Mouse (Mus musculus) forebrain, postnatal 0 days (tissue): ENCODE results near the gene Palmd. TPM values are rescaled to one million over a fixed set of nuclear protein-coding genes. Genes with fewer than 3 reads are reported as not detected.
A peak's percentile ranks its signal among the peaks of the same experiment; 100 is the strongest.

ENCODE experiments used
- ATAC-seq: fragments of 200-750 bp; cut with Nextera tagmentation; 2 replicates; pipeline ENCODE4 v1.8.0; 2017; ENCODE audit warnings: mild to moderate bottlenecking, moderate library complexity
- DNase-seq: peaks from one replicate; pipeline ENCODE4 v3.0.0-alpha.2; 2015
- H3K27ac ChIP-seq: fragments of 300-500 bp; sonication (generic); 2 replicates; pipeline ENCODE4 v1.5.1; 2014; ENCODE audit warnings: low read depth, mild to moderate bottlenecking, antibody characterized with exemption, low read length, moderate library complexity, mixed read lengths
- H3K27me3 ChIP-seq: fragments of 300-500 bp; sonication (generic); 2 replicates; pipeline ENCODE4 v1.6.1; 2014; ENCODE audit warnings: mild to moderate bottlenecking, low read length, mixed read lengths; ENCODE audit not compliant: insufficient read depth
- H3K36me3 ChIP-seq: fragments of 300-500 bp; sonication (generic); 2 replicates; pipeline ENCODE4 v1.6.1; 2014; ENCODE audit warnings: mild to moderate bottlenecking, moderate library complexity; ENCODE audit not compliant: insufficient read depth
- H3K4me1 ChIP-seq: fragments of 300-500 bp; sonication (generic); 2 replicates; pipeline ENCODE4 v1.6.1; 2014; ENCODE audit warnings: antibody characterized with exemption; ENCODE audit not compliant: insufficient read depth
- H3K4me2 ChIP-seq: fragments of 300-500 bp; sonication (generic); 2 replicates; pipeline ENCODE4 v1.6.1; 2014; ENCODE audit warnings: low read depth, mild to moderate bottlenecking, moderate library complexity
- H3K4me3 ChIP-seq: fragments of 300-500 bp; sonication (generic); 2 replicates; pipeline ENCODE4 v1.5.1; 2014; ENCODE audit warnings: low read depth, low read length, mixed read lengths
- H3K9ac ChIP-seq: fragments of 300-500 bp; sonication (generic); 2 replicates; pipeline ENCODE4 v1.6.1; 2014; ENCODE audit warnings: mild to moderate bottlenecking
- H3K9me3 ChIP-seq: fragments of 300-500 bp; sonication (generic); 2 replicates; pipeline ENCODE4 v1.6.1; 2016; ENCODE audit warnings: low read length
- CTCF ChIP-seq: sonication (generic); IDR thresholded peaks from 2 replicates; pipeline ENCODE4 v1.5.1; 2016; ENCODE audit warnings: antibody characterized with exemption, control low read depth, low read depth
- WGBS: fragments of 180-500 bp; shearing (Covaris S2); extraction: QIAGEN DNeasy Blood & Tissue Kit; methylation state at CpG from one replicate; pipeline ENCODE4 v1.1.7; 2014; 5-methylcytosine and 5-hydroxymethylcytosine counted together
- polyA plus RNA-seq: library from polyadenylated mRNA; unstranded; fragments of >200 nt; fragmentation: Nextera tagmentation; extraction: Ambion mirVana; gene quantifications from 2 replicates; pipeline ENCODE4 v1.2.1, GENCODE M21; 2015
- total RNA-seq: library from RNA; depleted of rRNA; stranded (reverse); fragments of >200 nt; gene quantifications from 2 replicates; pipeline ENCODE4 v1.2.3, GENCODE M21; 2014; rRNA removed

Gene Palmd
- total RNA-seq (6.3 and 6.9 TPM in 2 replicates), polyA plus RNA-seq (8.8 and 11.7 TPM in 2 replicates)

DNA sequence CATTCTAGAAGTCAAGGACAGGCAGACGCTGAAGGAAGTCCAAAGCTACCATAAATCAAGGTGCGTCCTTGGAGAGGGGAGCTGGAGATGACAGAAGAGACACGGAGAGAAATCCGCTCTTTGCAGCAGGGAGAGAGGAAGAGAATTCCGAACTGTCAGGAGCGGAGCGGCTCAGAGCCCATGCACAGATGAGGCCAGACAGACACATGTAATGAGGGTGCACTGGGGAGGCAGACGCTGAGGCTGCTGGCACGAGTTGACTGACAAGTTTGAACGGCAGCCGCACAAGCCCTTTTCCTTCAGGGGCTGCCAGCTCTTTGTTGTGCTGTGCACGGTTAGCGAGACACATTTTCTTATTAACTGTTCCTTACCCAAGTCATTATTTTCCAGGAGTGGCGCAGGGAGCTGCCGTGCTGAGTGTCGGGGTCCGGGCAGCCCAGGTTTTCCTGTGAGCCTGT, at the start of gene Palmd:
Gene Palmd (minus strand): TSS at position 448 of the 458 bp plus-strand sequence.
- 2% methylated on average over 17 of the region's 17 CpGs for WGBS
- Histone ChIP-seq H3K4me2 (peak within 1 kb of the TSS; percentile 59), H3K4me1 (no peaks in the 10 kb centered on the region; the same call in 1 of the 2 replicates), H3K4me3 (peak within 1 kb of the TSS; percentile 49), H3K27ac (peak within 1 kb of the TSS; percentile 83), H3K9ac (peak within 1 kb of the TSS; percentile 63), H3K27me3 (no peaks in the 10 kb centered on the region), H3K36me3 (no peaks in the 10 kb centered on the region), H3K9me3 (no peaks in the 10 kb centered on the region)
- ATAC-seq (peak; percentile 93), DNase-seq (peak; percentile 86)
- no peak for TF ChIP-seq CTCF

DNA sequence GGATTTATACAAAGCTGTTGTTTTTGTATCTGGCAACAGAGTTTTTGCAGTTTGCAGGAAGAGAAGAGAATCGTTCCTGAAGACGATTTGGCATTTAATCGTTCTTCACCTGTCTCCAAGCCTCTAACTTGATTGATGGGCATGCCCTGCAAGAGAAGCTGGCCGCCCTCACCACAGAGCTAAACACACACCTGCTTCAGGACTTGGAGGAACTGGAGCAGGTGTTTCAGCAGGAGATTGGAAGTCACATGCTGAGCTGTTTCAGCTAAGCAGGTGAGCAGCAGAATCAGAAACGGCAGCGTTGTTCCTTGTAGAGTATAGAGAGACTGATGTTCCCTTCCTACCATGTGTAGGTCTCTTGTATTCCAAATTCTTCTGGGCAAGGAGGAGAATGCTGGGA, 41.4 kb upstream of the Palmd start:
- WGBS: 70% methylated on average over 6 of the region's 6 CpGs
- ATAC-seq: no peak
- Histone ChIP-seq H3K4me3 (no peak overlapping the region), H3K4me2 (no peak overlapping the region), H3K27me3 (no peaks in the 10 kb centered on the region), H3K9me3 (no peaks in the 10 kb centered on the region), H3K4me1 (no peaks in the 10 kb centered on the region), H3K9ac (no peak overlapping the region), H3K36me3 (no peaks in the 10 kb centered on the region), H3K27ac (no peak overlapping the region)
- DNase-seq: no peak
- TF ChIP-seq CTCF: no peak

- Histone ChIP-seq H3K27me3 (no peaks in the 10 kb centered on the region), H3K9ac (no peak overlapping the region), H3K4me3 (no peak overlapping the region), H3K27ac (peak overlapping the region; percentile 24; the same call in 1 of the 2 replicates), H3K4me1 (no peaks in the 10 kb centered on the region), H3K36me3 (no peaks in the 10 kb centered on the region), H3K4me2 (no peak overlapping the region), H3K9me3 (no peaks in the 10 kb centered on the region)
- no peak for TF ChIP-seq CTCF
- ATAC-seq: peak; percentile 66
- DNase-seq: peak; percentile 60
- 29% methylated on average over 6 of the region's 6 CpGs for WGBS
Measured at GRCm38 (mm10) chr3:117007340-117007739, 38.6 kb upstream of the Palmd start.

GRCm38 (mm10) chr3:117006636-117007035, 37.8 kb upstream of the Palmd start:
- Histone ChIP-seq H3K4me2 (no peak overlapping the region), H3K4me3 (no peak overlapping the region), H3K9me3 (no peaks in the 10 kb centered on the region), H3K4me1 (no peaks in the 10 kb centered on the region), H3K36me3 (no peaks in the 10 kb centered on the region), H3K27ac (no peak overlapping the region), H3K27me3 (no peaks in the 10 kb centered on the region), H3K9ac (no peak overlapping the region)
- 85% methylated on average over 3 of the region's 3 CpGs for WGBS
- ATAC-seq (no peak), DNase-seq (no peak)
- TF ChIP-seq CTCF: no peak

GRCm38 (mm10) chr3:117003379-117003778, 34.6 kb upstream of the Palmd start:
- no peak for DNase-seq

GRCm38 (mm10) chr3:117001686-117002485, 33.1 kb upstream of the Palmd start:
- H3K4me1 ChIP-seq: no peaks in the 10 kb centered on the region
- no peaks in the 10 kb centered on the region for H3K9me3 ChIP-seq
- 22% methylated on average over 9 of the region's 9 CpGs for WGBS
- no peak overlapping the region for H3K4me3 ChIP-seq
- ATAC-seq (peak; percentile 50), DNase-seq (no peak)
- TF ChIP-seq CTCF: no peak
- no peak overlapping the region for H3K4me2 ChIP-seq
- H3K36me3 ChIP-seq: no peaks in the 10 kb centered on the region
- H3K27me3 ChIP-seq: no peaks in the 10 kb centered on the region
- no peak overlapping the region for H3K27ac ChIP-seq
- H3K9ac ChIP-seq: no peak overlapping the region

More at GRCm38 (mm10) chr3:117003379-117003778, 34.6 kb upstream of the Palmd start:
- H3K4me3 ChIP-seq: no peak overlapping the region
- no peaks in the 10 kb centered on the region for H3K4me1 ChIP-seq
- no peaks in the 10 kb centered on the region for H3K36me3 ChIP-seq
- no peaks in the 10 kb centered on the region for H3K9me3 ChIP-seq
- no peak for TF ChIP-seq CTCF
- H3K27ac ChIP-seq: no peak overlapping the region
- no peak overlapping the region for H3K9ac ChIP-seq
- ATAC-seq: no peak
- no peak overlapping the region for H3K4me2 ChIP-seq
- H3K27me3 ChIP-seq: no peaks in the 10 kb centered on the region
- 77% methylated on average over 6 of the region's 6 CpGs for whole genome bisulfite sequencing

GRCm38 (mm10) chr3:116993011-116993410, 24.2 kb upstream of the Palmd start:
- ATAC-seq: no peak
- H3K4me3 ChIP-seq: no peak overlapping the region
- no peaks in the 10 kb centered on the region for H3K36me3 ChIP-seq
- no peaks in the 10 kb centered on the region for H3K27me3 ChIP-seq
- no peak overlapping the region for H3K9ac ChIP-seq
- H3K9me3 ChIP-seq: no peaks in the 10 kb centered on the region
- H3K27ac ChIP-seq: no peak overlapping the region
- no peak for DNase-seq
- no peak overlapping the region for H3K4me2 ChIP-seq
- TF ChIP-seq CTCF: no peak
- H3K4me1 ChIP-seq: no peaks in the 10 kb centered on the region
- WGBS: 54% methylated on average over 2 of the region's 2 CpGs
